ENCODE assay signal across 28 mouse cellular contexts in the genomic region with DNA sequence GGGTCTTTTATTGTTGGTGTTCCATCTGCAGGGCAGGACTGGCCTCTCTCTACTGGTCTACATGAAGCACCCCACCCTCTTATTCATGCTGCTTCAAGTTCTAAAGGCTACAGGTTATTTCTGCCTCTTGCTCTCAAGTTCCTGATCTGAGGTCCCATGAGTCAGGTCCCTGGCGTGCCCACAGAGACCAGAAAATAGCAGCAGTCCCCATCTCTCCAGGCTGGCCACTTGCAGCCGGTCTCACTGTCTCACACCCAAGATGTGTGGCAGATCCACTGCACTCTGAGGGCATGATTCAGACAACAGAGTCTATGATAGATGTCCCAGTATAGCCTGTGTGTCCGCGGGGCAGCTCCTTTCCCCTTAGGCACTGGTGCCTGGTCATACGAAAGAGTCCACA. TPM values are rescaled to one million over a fixed set of nuclear protein-coding genes. Genes with fewer than 3 reads are reported as not detected.
"Had no signal": no experiment of that assay in that cellular context is flagged by ENCODE, and none has a peak within 500 bp of the region (broad histone marks: within the 10 kb centered on the region; RNA-seq: fewer than 3 reads in every experiment).

No protein-coding gene starts in this region.

- H3K9ac ChIP-seq: forebrain, postnatal 0 days; heart, embryonic 12.5 days; heart, embryonic 15.5 days; hindbrain, embryonic 13.5 days; hindbrain, embryonic 15.5 days; kidney, embryonic 15.5 days; limb, embryonic 12.5 days; liver, embryonic 13.5 days; liver, embryonic 15.5 days; liver, postnatal 0 days had no signal

- H3K9me3 ChIP-seq: heart, embryonic 12.5 days; heart, embryonic 15.5 days; hindbrain, embryonic 13.5 days; hindbrain, embryonic 15.5 days; kidney, embryonic 15.5 days; limb, embryonic 10.5 days; limb, embryonic 12.5 days; liver, embryonic 13.5 days; liver, embryonic 15.5 days had no signal

- H3K36me3 ChIP-seq: hindbrain, embryonic 13.5 days; hindbrain, embryonic 15.5 days; kidney, embryonic 15.5 days; limb, embryonic 10.5 days; limb, embryonic 12.5 days; liver, embryonic 13.5 days; liver, embryonic 15.5 days had no signal

- H3K27ac ChIP-seq: heart, adult 2 months; heart, embryonic 15.5 days; hindbrain, embryonic 13.5 days; hindbrain, embryonic 15.5 days; hindbrain, postnatal 0 days; kidney, embryonic 15.5 days; kidney, postnatal 0 days; left cerebral cortex, adult 2 months; limb, embryonic 10.5 days; limb, embryonic 12.5 days; liver, embryonic 13.5 days; liver, embryonic 15.5 days had no signal

- ATAC-seq: forebrain, postnatal 0 days; hindbrain, postnatal 0 days; intestine, embryonic 16.5 days; liver, postnatal 0 days had no signal

- H3K4me1 ChIP-seq: hindbrain, embryonic 13.5 days; hindbrain, embryonic 15.5 days; kidney, embryonic 15.5 days; limb, embryonic 12.5 days had no signal

- H3K4me3 ChIP-seq: heart, adult 2 months; heart, embryonic 12.5 days; heart, embryonic 15.5 days; hindbrain, embryonic 13.5 days; hindbrain, embryonic 15.5 days; kidney, embryonic 15.5 days; left cerebral cortex, adult 2 months; limb, embryonic 10.5 days; limb, embryonic 12.5 days; liver, embryonic 13.5 days; liver, embryonic 15.5 days had no signal

- H3K27me3 ChIP-seq: heart, embryonic 12.5 days; heart, embryonic 15.5 days; hindbrain, embryonic 13.5 days; hindbrain, embryonic 15.5 days; kidney, embryonic 15.5 days; limb, embryonic 12.5 days; liver, embryonic 13.5 days; liver, embryonic 15.5 days had no signal

- H3K4me2 ChIP-seq: heart, embryonic 12.5 days; heart, embryonic 15.5 days; hindbrain, embryonic 13.5 days; hindbrain, embryonic 15.5 days; kidney, embryonic 15.5 days; limb, embryonic 12.5 days; liver, embryonic 11.5 days; liver, embryonic 13.5 days; liver, embryonic 15.5 days had no signal

- DNase-seq: forebrain, postnatal 0 days; heart, adult 11 months; heart, adult 2 months; heart, postnatal 10 days; heart, postnatal 36 days; kidney, adult 11 months; kidney, adult 2 months; kidney, adult 9 months; kidney, postnatal 14 days; kidney, postnatal 36 days; layer of hippocampus, adult 9-11 months; liver; liver, embryonic 13.5 days; liver, postnatal 0 days had no signal

RNA-seq across cellular contexts. Expression of a gene that starts 17.1 kb away (rescaled TPM):
- total RNA-seq: hindbrain, postnatal 0 days; layer of hippocampus, postnatal 14 days had no signal
